Mouse (Mus musculus) megakaryocyte-erythroid progenitor cell, adult 5-6 weeks (primary cell): ENCODE measurements around the gene Obp2b. TPM values are rescaled to one million over a fixed set of nuclear protein-coding genes. Genes with fewer than 3 reads are reported as not detected.
"Not testable (repeated sequence)": the region's sequence is repeated elsewhere in the genome, so short reads cannot be mapped to it uniquely, and the experiment has no call there.

Experiments
- ATAC-seq: replicated peaks from 2 replicates; pipeline ENCODE4 v1.8.0; 2016; ENCODE audit warnings: mild to moderate bottlenecking, inconsistent platforms; ENCODE audit not compliant: severe bottlenecking, poor library complexity, low FRiP score, low TSS enrichment
- total RNA-seq, 2 experiments: library from RNA; stranded (forward) in 1 of 2; stranded (reverse) in 1 of 2; fragments of 200-1000, 215-1000 nt in 1 of 2; fragments of >200 nt in 1 of 2; fragmentation: Nextera tagmentation in 1 of 2; gene quantifications; 2 replicates each; pipeline ENCODE4 v1.2.3; 2014 to 2017

The Obp2b gene
- total RNA-seq (2014; fragmentation: Nextera tagmentation) (not detected in 2 replicates), total RNA-seq (2017) (not detected in 2 replicates)

- ATAC-seq = not testable (repeated sequence)
These were observed at the start of gene Obp2b for GRCm38 (mm10) chr2:25736709-25737108. TSS of gene Obp2b (plus strand) at chr2:25737009.

GRCm38 (mm10) chr2:25694605-25695004, 42.2 kb upstream of the Obp2b start:
- ATAC-seq = peak; percentile 34; the same call in 1 of the 2 replicates

GRCm38 (mm10) chr2:25696951-25697350, 39.9 kb upstream of the Obp2b start:
- no peak for ATAC-seq

DNA sequence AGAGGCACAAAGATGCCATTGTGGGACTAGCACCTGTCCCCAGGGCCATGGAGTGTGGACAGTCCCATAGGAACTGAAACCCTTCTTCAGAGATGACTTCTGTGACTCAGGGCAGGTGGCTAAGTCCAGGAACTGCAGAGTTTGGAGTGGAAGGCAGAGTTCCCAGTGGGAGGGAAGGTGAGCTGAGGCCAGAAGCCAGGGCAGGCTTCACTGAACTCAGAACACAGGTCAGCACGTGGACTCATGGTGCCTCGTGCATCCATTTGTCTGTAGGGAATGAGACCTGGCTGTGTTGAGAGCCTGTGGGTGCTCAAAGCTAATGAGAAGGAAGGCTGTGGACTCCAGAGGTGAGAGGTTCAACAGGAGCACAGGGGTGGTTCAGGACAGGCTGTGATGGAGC, 38.1 kb upstream of the Obp2b start:
- ATAC-seq = no peak

GRCm38 (mm10) chr2:25699743-25700142, 37.1 kb upstream of the Obp2b start, which contains the start of gene Obp2a:
TSS of gene Obp2a (plus strand) at chr2:25700043.
- not testable (repeated sequence) for ATAC-seq

DNA sequence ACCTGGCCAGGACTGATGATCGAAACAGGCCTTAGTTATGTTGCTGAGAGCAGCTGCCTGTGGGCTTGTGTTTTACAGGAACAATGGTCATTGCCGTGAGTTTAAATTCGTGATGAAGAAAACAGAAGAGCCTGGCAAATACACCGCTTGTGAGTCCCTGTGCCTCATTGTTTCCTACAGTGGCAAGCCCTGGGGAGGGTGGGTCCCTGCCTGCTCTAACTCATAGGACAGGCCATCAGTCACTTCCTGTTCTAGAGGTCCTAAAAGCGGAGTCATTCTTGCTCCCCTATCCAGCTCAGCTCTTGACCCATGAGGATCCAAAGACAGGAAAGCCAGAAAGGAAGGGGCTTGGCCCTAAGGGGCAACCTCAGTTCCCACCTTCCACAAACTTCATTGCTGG, 35.8 kb upstream of the Obp2b start:
- no peak for ATAC-seq

DNA sequence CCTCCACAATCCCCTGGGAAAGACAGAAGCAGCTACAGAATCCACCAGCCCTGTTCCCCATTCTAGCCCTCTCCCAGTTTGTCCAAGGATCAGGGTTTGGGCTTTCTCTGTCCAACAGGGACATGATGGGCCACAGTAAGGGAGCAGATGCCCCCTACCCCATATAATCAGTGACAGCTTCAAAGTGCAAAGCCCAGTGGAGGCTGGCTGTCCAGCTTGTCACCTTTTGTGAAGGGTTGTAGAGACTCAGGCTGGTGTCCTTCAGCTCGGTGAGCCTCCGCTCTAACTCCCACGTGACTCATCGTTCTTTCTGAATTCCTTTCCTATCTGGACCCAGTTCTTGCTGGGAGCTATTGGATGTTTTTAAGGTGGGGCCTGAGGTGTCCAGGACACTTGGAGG, 33.1 kb upstream of the Obp2b start:
- ATAC-seq = no peak

GRCm38 (mm10) chr2:25706643-25707481, 29.9 kb upstream of the Obp2b start, which contains the start of gene Bmyc:
TSS of gene Bmyc (plus strand) at chr2:25706739.
- peak; percentile 84 for ATAC-seq

DNA sequence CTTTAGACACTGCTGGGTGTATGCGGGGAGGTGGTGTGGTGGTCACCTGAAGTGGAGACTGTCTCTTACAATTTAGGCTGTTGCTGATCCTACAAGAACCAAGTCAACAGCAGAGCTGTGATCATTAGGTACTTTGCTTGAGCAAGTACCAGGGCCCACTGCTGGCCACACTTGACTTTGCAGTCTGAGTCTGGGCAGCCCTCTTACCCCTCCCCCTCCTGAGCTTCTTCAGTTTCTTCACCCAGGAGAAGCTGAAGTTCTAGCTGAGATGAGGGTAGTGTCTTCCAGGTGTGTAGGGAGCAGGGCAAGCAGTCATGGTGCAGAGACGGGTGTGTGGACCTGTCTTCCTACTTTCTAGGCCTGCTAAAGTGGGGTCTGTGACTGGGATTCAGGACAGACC, 28.7 kb upstream of the Obp2b start:
- ATAC-seq = 0 out of 2 replicates have a peak, but pooled peaks have one; percentile 40

- not testable (repeated sequence) for ATAC-seq
These were observed 27.8 kb upstream of the Obp2b start for GRCm38 (mm10) chr2:25709056-25709455.

- not testable (repeated sequence) for ATAC-seq
These were observed 27.0 kb upstream of the Obp2b start for GRCm38 (mm10) chr2:25709791-25710190.

DNA sequence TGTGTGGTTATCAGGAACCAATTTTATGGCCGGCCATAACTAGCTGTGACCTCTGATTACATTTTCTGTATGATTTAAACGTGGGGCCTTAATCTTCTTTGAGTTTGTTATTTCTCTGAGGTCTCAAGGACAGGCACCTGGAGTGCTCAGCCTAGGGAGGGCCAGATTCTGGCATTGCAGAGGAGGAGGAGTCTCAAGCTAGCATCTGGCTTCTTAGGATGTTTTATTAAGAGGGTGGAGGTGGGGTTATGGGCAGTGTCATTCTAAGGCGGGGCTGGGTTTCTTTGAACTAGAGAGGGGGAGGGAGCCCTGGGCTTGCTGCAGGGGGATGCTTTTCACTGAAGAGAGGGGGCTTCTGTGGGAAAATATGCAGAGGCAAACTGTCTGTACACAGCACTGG, 25.2 kb upstream of the Obp2b start:
- ATAC-seq = not testable (repeated sequence)

DNA sequence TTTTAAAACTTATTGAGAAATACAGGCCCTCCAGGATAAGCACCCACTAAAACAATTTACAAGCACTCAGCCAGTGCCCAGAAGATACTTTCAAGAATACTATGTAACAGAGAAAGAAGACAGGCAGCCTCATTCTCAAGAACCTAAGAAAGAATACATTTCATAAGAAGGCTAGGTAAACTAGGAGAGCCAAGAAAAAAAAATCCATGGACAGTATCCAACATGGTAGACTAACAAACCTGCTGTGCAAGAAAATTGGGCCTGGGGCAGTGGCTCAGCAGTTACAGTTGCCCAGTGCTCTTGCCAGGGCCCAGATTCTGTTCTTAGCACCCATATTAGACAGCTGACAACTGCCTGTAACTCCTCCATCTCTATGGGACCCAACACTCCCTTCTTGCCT, 19.6 kb upstream of the Obp2b start:
- no peak for ATAC-seq

DNA sequence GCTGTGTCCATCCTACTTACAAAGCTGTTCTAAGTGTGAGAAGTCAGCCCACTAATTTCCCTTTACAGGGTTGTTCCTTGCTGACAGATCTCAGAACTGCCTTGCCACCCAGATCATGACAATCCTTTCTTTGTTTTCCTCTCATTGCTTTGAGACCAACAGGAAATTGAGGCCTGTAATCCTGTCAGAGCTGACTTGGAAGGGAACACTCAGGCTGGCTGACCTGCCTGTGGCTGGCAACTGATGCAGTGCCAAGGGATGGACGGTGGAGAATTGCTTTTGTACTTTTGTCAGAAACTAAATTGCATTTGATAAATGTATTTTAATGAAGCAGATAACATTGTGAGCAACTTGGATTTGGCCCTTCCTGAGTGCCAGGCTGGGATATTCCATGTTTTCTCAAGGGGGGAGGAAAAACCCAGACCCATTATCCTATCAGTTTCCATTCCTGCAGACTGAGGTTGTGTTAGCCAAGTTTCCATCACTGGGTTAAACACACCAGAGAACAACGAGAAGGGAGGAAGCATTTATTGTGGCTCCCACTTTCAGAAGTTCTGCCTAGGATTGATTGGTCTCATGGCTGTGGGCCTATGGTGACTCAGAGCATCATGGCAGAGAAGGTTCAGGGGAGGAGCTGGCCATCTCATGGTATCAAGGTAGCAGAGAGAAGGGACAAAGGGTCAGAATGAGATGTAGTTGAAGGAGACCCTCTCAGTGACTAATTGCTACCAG, 3.4 kb upstream of the Obp2b start:
- ATAC-seq = no peak

DNA sequence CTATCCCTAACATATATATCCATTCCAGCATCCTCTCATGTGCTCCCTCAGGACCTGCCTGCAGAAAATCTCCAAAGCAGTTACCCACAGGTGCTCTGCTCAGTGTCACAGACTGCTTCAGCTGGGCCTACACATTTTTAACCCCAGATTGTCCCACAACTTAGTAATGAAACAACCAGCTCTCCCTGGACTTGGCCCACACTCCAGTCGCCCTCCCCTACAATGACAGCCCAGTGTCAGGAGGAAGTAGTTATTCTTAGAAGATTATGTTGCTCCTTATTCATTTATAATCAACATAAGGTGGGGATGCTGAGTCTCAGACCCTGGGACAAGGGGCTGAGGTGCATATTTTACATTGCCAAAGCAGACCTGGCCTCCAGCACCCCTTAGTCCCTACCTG, 4.9 kb downstream of the Obp2b start:
- peak; percentile 78 for ATAC-seq

DNA sequence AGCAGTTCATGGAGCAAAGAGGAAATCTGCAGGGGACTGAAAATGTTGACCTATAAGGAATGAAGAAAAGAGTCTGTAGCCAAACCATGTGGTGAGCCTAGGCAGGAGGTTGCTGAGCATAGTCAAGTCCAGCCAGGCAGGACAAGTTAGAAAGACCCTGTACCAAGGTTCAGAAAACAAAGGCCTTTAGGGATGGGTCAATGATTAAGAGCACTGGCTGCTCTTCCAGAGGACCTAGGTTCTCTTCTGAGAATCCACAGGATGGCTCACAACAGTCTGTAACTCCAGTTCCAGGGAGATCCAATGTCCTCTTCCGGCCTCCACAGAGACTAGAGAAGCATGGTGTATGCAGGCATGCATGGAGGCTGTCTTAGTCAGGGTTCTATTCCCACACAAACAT, 17.4 kb downstream of the Obp2b start:
- no peak for ATAC-seq

DNA sequence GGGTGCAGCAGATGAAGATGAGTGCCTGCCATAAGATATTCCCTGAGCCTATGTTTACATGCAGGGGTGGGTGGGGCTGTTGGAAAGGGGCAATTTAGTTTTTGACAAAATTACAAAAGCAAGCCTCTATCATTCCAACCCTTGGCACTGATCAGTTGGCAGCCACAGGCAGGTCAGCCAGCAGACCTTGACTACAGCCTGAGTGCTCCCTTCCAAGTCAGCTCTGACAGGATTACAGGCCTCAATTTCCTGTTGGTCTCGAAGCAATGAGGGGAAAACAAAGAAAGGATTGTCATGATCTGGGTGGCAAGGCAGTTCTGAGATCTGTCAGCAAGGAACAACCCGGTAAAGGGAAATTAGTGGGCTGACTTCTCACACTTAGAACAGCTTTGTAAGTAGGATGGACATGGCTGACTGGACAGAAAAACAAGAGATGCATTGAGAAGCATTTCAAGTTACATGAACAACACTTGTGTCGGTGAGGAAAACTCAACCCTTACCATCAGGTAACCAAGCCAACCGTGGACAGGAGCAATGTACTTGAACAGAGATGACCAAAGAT, 21.3 kb downstream of the Obp2b start:
- ATAC-seq = no peak

GRCm38 (mm10) chr2:25765269-25765668, 28.5 kb downstream of the Obp2b start, which contains the start of gene Lcn3:
TSS of gene Lcn3 (plus strand) at chr2:25765569.
- no peak for ATAC-seq

DNA sequence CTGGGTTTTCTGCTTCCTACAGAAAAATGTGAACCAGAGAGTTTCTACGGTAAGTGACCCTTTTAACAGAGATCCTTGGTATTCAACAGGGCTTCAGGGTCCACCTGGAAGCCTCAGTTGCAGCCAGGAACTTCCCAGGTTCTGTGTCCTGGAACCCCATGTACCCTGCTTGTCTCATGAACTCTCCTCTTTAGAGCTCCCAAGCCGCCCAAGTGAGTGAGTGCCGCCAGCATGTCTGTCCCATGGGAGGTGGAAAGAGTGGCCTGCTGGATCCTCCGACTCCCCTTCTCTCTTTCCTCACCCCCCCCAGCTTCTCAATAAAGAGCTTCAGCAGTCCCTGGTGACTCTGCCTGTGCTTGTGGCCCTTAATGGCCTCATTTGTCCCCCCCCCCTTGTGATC, 31.0 kb downstream of the Obp2b start:
- no peak for ATAC-seq

DNA sequence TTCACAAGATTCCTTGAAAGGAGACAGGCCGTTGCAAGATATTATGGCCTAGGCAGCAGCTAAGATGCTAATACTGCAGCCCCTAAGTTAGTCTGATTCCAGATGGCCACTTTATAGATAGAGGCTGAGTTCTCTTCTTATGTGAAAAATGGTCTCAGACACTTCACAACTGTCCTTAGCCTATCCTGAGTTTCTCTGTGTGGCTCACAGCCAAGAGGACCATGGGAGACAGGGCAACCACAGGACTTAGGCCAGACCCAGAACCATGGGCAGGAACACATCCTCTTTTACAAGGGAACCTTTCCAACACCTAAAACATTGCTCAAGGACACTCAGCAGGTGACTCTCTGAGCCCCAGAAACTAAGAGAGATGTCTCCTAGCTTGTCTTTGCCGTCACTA, 36.7 kb downstream of the Obp2b start:
- no peak for ATAC-seq
